Mouse (Mus musculus) small intestine, adult 2 months (tissue): Measurements from ENCODE around the gene Igsf21.

Experiments
- CTCF ChIP-seq: fragments of 200-500 bp; IDR thresholded peaks from 2 replicates; pipeline ENCODE4 v1.5.1; 2012; ENCODE audit warnings: low read depth, mild to moderate bottlenecking, control low read depth, inconsistent platforms, low read length, moderate library complexity, mixed read lengths; ENCODE audit not compliant: insufficient replicate concordance, insufficient read length; ENCODE audit errors: extremely low read depth
- POLR2A ChIP-seq: fragments of 200-500 bp; IDR thresholded peaks from 2 replicates; pipeline ENCODE4 v1.6.1; 2012; ENCODE audit warnings: low read depth, mild to moderate bottlenecking, control low read depth, inconsistent platforms, low read length, moderate library complexity

DNA sequence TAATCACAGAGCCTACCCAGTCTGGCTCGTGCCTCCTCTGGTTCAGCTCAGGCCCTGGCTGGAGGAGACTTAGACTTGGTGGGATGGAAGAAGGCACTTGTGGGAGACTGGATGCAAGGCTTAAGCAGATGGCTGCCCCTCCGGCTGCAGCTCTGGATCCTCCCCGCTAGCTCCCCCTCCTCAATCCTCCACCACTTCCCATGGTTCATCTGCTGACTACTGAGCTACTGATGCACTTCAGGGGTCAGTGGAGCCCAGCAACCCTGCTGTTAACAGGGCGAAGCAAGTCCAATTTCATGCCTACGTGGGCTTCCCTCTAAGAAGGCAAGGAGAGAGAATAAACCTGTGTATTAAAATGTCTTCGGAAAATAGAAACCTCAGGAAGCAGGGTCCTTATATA, 222.8 kb downstream of the Igsf21 start:
- no peak for TF ChIP-seq CTCF
- no peak for TF ChIP-seq POLR2A
